Mouse (Mus musculus) A20 (cell line): Measurements from ENCODE around the gene Insc.
A peak's percentile ranks its signal among the peaks of the same experiment; 100 is the strongest.

ENCODE experiments used
- DNase-seq: peaks from one replicate; pipeline ENCODE4 v3.0.0-alpha.2; 2011; ENCODE audit warnings: low read depth, low spot score

Insc gene

GRCm38 (mm10) chr7:114762660-114763059 lies 19.2 kb downstream of the Insc start:
- DNase-seq, result no peak

GRCm38 (mm10) chr7:114765273-114765672 lies 21.8 kb downstream of the Insc start:
- DNase-seq, result no peak

- no peak for DNase-seq
These were observed 23.0 kb downstream of the Insc start for GRCm38 (mm10) chr7:114766523-114766922.

- no peak for DNase-seq
These were observed 25.0 kb downstream of the Insc start for GRCm38 (mm10) chr7:114768516-114768915.

GRCm38 (mm10) chr7:114769041-114769440 lies 25.5 kb downstream of the Insc start:
- no peak for DNase-seq

- no peak for DNase-seq
These were observed 27.1 kb downstream of the Insc start for GRCm38 (mm10) chr7:114770586-114770985.

- no peak for DNase-seq
These were observed 28.3 kb downstream of the Insc start for GRCm38 (mm10) chr7:114771801-114772200.

- DNase-seq, result no peak
These were observed 30.3 kb downstream of the Insc start for GRCm38 (mm10) chr7:114773781-114774180.

GRCm38 (mm10) chr7:114775856-114776255 lies 32.4 kb downstream of the Insc start:
- DNase-seq, result no peak

GRCm38 (mm10) chr7:114778156-114778770 lies 34.8 kb downstream of the Insc start:
- DNase-seq, result no peak

- DNase-seq, result no peak
These were observed 35.7 kb downstream of the Insc start for GRCm38 (mm10) chr7:114779056-114779660.

GRCm38 (mm10) chr7:114783291-114783690 lies 39.8 kb downstream of the Insc start:
- peak; percentile 29 for DNase-seq

- DNase-seq, result no peak
These were observed 47.6 kb downstream of the Insc start for GRCm38 (mm10) chr7:114791087-114791486.

- DNase-seq, result no peak
These were observed 48.5 kb downstream of the Insc start for GRCm38 (mm10) chr7:114792026-114792425.

- DNase-seq, result no peak
These were observed 50.9 kb downstream of the Insc start for GRCm38 (mm10) chr7:114794400-114794799.

- DNase-seq, result no peak
These were observed 59.1 kb downstream of the Insc start for GRCm38 (mm10) chr7:114802576-114802975.

GRCm38 (mm10) chr7:114805311-114805710 lies 61.8 kb downstream of the Insc start:
- no peak for DNase-seq

- no peak for DNase-seq
These were observed 63.8 kb downstream of the Insc start for GRCm38 (mm10) chr7:114807343-114807742.

- DNase-seq, result no peak
These were observed 64.8 kb downstream of the Insc start for GRCm38 (mm10) chr7:114808341-114808740.

GRCm38 (mm10) chr7:114817291-114817806 lies 73.9 kb downstream of the Insc start:
- peak; percentile 68 for DNase-seq

- DNase-seq, result no peak
These were observed 74.4 kb downstream of the Insc start for GRCm38 (mm10) chr7:114817879-114818278.

- DNase-seq, result no peak
These were observed 74.9 kb downstream of the Insc start for GRCm38 (mm10) chr7:114818351-114818750.

- DNase-seq, result no peak
These were observed 75.3 kb downstream of the Insc start for GRCm38 (mm10) chr7:114818836-114819235.
